Mouse (Mus musculus): ENCODE measurements around the gene Pbx1.

Pbx1 gene

DNA sequence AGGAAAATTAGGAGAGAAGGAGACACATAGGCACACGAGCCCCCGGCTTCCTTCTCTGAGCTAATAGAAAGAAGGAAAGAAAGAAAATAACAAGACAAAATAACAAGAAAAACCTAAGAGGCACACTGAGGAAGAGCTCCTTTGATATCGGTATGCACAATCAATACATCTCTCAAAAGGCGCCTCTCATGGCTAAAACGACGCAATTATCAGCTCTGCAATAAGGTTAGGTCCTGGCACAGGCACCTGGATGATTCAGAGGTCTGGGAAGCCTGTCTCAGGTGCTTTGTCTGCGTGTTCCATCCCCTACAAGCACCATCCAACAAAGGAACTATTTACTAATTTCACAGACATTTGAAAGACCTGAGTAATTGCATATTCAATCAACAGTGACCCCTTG is 5.8 kb downstream of the Pbx1 start:
- no peak for DNase-seq (ENCODE audit: low read depth, low spot score)

DNA sequence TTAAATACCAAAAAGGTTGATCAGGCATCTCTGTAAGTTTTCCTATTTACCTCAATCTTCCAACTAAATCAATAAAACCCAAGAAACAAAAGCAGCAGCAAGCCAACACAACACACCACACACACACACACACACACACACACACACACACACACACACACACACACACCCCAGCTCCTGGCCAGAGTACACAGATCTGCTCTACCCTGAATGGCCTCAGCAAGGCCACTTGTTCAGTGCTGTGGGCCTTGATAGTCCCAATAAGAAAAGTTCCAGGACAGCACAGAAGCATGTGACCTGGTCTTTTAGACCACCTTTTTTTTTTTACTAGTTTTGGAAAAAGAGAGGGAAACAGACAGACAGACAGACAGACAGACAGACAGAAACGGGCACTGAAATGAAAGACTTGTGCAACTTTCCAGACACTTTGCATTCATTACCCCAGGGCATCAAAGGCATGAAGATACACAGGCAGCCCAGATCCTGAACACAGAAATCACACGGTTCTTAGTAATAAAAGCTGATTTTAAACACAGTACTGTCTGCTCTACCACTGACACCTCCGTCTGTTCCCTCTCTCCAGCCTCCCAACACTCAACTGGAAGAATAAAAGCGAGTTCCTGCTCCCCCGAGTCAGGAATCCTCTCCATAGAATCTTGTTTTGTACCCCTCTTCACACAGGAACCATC is 6.9 kb downstream of the Pbx1 start:
- no peak for DNase-seq (ENCODE audit: low read depth, low spot score)

GRCm38 (mm10) chr1:168423389-168423930 is 8.6 kb downstream of the Pbx1 start:
- DNase-seq (ENCODE audit: low read depth, low spot score) = no peak

DNA sequence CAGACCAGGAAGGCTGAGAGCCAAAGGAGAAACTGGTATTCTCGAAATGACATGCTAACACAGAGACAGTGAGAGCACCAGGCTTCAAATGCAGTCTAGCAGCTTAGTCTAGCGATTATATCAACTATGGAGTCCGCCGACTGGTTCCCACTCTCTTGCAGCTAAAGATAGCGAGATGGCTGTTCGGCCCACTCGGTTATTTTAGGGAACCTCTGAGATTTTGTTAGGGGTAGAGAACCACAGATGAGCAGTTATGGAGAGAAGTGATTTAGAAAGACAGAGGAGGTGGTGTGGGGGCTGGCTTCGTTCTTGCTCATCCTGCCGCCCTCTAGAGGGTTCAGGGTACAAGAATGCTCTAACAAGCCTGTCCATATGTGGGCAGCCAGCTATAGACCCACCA is 13.2 kb downstream of the Pbx1 start:
- no peak for DNase-seq (ENCODE audit: low read depth, low spot score)

GRCm38 (mm10) chr1:168417626-168418025 is 14.4 kb downstream of the Pbx1 start:
- no peak for DNase-seq (ENCODE audit: low read depth, low spot score)

GRCm38 (mm10) chr1:168416729-168417437 is 15.2 kb downstream of the Pbx1 start:
- no peak for DNase-seq (ENCODE audit: low read depth, low spot score)

DNA sequence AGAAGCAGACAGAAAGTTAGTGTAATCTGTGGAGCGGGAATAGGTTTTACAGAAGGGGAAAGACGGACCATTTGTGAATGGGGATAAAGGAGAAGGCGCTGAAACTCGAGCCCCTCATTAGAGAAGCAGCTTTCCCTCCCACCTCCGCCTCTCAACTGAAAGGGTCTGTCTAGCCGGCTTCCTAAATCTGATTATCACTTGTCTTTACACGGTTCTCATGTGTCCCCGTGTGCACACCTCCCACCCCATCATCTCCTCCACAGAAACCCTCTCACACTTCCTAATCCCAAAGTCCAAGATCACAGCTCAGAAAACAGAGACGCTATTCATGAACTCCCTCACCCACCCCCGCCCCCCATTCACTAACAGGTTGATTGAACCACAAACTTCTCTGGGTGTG is 21.5 kb downstream of the Pbx1 start:
- no peak for DNase-seq (ENCODE audit: low read depth, low spot score)

DNA sequence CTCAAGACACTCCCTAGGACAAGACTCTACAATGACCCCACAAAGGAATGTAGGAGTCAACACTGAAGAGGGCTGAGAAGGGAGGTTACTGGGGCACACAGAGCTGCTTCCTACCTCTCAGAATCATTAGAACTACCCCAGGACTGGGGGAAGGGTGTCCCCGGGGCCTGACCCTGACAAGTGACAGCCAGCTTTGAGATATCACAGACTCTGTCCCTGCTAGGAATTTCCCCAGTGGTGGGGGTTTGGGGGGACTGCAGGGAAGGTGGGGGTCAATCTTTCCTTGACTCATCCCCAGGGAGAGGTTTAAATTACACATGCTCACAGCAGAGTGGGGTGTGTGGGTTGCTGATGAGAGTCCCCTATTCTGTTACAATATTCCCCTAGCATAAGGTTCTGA is 22.0 kb downstream of the Pbx1 start:
- DNase-seq (ENCODE audit: low read depth, low spot score) = no peak

- no peak for DNase-seq (ENCODE audit: low read depth, low spot score)
These were observed 23.3 kb downstream of the Pbx1 start for GRCm38 (mm10) chr1:168408757-168409156.

DNA sequence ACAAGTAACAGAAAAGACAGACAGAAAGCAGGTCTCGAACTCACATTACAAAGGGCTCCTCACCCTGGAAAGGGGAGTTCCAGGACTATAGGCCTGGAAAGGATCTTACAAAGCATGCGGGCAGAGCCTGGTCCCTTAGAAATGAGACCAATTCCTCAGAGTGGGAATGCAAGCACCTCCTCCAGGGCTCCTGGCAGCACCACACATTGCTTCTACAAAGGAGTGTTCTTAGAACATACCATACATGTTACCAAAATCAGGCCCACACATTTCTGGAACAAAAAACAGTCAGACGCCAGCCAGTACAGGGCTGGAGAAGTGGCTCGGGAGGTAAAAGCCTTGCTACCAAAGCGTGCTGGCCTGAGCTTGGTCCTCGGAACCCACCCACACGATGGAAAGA is 24.1 kb downstream of the Pbx1 start:
- no peak for DNase-seq (ENCODE audit: low read depth, low spot score)

- DNase-seq (ENCODE audit: low read depth, low spot score) = no peak
These were observed 25.8 kb downstream of the Pbx1 start for GRCm38 (mm10) chr1:168406291-168406675.

DNA sequence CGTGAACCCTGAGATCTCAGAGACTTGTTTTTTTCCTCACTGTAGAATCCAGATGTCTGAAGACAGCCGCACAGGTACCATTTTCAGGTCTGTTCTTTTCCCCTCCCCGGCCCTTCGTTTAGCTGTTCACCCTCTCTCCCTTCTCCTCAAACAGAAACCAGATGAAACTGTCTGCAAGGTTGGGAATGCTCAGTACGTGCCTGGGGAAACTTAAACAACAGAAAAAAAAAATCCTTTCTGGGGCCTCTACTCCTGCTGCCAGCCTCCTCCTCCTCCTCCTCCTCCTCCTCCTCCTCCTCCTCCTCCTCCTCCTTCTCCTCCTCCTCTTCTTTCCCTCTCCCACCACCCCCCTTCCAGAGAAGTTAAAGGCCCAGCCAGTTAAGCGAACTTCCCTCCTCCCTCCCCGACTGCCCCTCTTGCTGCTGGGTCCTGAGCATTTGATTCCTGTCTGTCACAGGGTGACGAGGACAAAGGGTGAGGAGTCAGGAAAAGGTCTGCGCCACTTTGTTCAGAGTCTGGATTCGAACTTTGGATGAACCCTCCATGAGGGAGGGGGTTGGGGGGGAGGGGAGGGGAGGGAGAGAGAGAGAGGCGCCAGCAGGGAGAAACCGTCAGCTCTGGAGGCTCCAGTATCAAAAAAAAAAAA is 26.3 kb downstream of the Pbx1 start:
- no peak for DNase-seq (ENCODE audit: low read depth, low spot score)

DNA sequence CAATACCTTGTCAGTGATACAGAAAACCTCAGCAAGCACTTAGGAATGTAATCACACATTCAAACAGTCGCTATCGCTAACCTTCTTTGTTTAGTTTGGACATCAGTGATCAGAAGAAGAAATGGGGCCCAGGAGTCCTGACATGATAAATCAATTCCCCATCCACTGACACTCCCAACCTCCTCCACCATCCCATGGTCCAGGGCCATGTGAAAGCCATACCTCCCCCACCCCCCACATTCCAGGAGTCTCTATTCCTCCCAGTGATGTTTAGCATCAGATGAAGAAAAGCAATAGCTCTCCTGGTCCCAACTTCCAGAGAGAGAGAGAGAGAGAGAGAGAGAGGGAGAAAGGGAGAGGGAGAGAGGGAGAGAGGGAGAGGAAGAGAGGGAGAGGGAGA is 28.5 kb downstream of the Pbx1 start:
- DNase-seq (ENCODE audit: low read depth, low spot score) = no peak

GRCm38 (mm10) chr1:168402683-168403082 is 29.4 kb downstream of the Pbx1 start:
- DNase-seq (ENCODE audit: low read depth, low spot score) = no peak

GRCm38 (mm10) chr1:168395523-168396159 is 36.4 kb downstream of the Pbx1 start:
- no peak for DNase-seq (ENCODE audit: low read depth, low spot score)

- DNase-seq (ENCODE audit: low read depth, low spot score) = no peak
These were observed 37.5 kb downstream of the Pbx1 start for GRCm38 (mm10) chr1:168394535-168394934.

GRCm38 (mm10) chr1:168393456-168393855 is 38.6 kb downstream of the Pbx1 start:
- DNase-seq (ENCODE audit: low read depth, low spot score) = no peak

- DNase-seq (ENCODE audit: low read depth, low spot score) = no peak
These were observed 39.6 kb downstream of the Pbx1 start for GRCm38 (mm10) chr1:168392500-168392853.

DNA sequence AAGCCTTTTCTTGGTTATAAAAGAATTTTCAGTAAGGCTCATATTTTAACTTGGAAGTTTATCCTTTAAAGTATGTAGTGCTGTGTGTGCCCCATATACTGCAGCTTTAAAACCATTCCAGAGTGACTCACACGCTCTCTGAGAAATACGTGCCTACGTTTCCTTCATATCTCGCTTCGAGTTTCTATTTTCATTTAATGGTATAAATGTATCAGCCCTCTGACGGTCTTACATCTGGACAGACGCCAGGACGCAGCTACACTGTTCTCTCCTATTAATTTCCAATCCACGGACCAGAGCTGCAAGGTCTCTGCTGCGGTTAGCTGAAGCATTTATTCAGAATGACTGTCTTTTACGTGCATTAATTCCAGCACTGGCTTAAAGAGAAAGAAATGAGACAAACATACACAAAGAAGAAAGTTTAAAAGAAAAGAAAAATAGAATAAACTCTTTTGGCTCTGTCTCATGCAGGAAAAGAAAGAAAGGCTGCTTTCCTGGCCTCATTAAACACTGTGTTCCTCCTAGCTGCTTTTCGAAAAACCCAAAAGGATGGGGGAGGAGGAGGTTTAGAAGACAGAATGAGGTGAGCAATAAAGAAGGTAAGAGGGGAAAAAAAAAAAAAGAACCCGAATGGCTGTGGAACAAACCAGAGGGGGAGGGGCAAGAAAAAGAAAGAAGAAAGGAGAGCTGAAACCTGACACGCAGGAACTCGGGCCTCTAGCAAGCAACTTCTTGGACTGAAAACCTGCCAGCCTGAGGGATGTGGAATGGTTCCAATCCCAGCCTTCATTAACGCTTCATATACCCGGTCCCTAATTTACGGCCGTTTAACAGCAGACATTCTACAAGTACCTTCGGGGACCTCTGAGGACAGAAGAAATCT is 40.2 kb downstream of the Pbx1 start:
- peak; percentile 34 for DNase-seq (ENCODE audit: low read depth, low spot score)

DNA sequence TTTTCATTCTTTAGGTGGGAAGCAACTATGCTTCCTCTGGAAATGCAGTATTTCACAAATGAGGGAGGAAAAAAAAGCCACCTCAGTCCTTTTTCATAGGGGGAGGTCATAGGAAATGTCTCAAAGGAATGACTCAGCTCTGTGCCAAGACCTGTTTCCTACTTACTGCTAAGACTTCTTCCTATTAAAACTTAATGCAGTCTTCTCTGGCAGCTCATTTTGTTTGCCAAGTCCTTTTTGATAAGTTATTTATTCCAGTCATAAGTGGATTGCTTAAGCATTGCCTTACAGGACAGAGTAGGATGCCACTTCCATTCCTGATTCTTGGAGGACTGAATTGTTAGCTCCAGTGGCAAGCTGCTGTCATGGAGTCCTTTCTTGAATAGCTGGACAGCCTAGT is 41.3 kb downstream of the Pbx1 start:
- DNase-seq (ENCODE audit: low read depth, low spot score) = no peak

DNA sequence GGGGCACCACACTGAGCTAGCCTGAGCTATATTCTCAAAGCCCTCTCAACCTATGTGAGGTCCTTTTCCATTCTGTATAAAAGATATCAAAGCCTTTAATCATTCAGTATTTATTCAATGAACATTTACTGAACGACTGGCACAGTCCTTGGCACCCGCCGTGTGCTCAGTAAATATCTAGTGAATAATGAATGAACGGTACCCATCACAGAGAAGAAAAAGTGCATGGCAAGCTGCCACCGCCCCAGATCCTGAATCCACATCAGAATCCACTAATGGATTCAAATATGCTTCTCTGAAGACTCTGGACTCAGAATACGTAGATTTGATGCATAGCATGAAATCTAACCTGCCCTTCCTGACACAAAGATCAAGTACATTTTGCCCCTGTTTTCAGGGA is 45.9 kb downstream of the Pbx1 start:
- no peak for DNase-seq (ENCODE audit: low read depth, low spot score)

Data from skeletal muscle tissue, adult 2 months (tissue).